17 mouse cellular contexts compared by ENCODE assay signal in genomic region chr12:57547890-57548289, GRCm38 (mm10). TPM values are rescaled to one million over a fixed set of nuclear protein-coding genes. Genes with fewer than 3 reads are reported as not detected.
DNase-seq lines count a peak whose midpoint lies in the region; ATAC-seq lines count a peak whose summit lies in the region.
"Had no signal": no experiment of that assay in that cellular context is flagged by ENCODE, and none has a peak within 500 bp of the region (broad histone marks: within the 10 kb centered on the region; RNA-seq: fewer than 3 reads in every experiment).

No protein-coding gene starts in this region.

- no peaks in the 10 kb centered on the region for H3K9me3 ChIP-seq in lung, embryonic 15.5 days
- no peaks in the 10 kb centered on the region for H3K9me3 ChIP-seq in midbrain, embryonic 14.5 days (ENCODE audit: control insufficient read depth, low read length)
- H3K9me3 ChIP-seq: limb, embryonic 12.5 days; liver, embryonic 13.5 days had no signal

- 0 out of 2 replicates have a peak overlapping the region, but pooled peaks have one; percentile 8 for H3K9ac ChIP-seq in lung, embryonic 15.5 days
- H3K9ac ChIP-seq in midbrain, embryonic 14.5 days (replicated peaks; ENCODE audit: low read length) = no peak overlapping the region
- H3K9ac ChIP-seq: limb, embryonic 12.5 days; liver, embryonic 13.5 days had no signal

- WGBS in lung, embryonic 15.5 days = 3% methylated on average over 9 of the region's 9 CpGs
- WGBS in midbrain, embryonic 14.5 days = 2% methylated on average over 9 of the region's 9 CpGs

- peak overlapping the region; percentile 90 for H3K4me2 ChIP-seq in lung, embryonic 15.5 days
- peak overlapping the region; percentile 8; the same call in 1 of the 2 replicates for H3K4me2 ChIP-seq in midbrain, embryonic 14.5 days (ENCODE audit: low read length)
- H3K4me2 ChIP-seq: limb, embryonic 12.5 days; liver, embryonic 13.5 days had no signal

- peak; percentile 38 for DNase-seq in embryo, embryonic 10 days (ENCODE audit: low spot score)
- no peak for DNase-seq in embryo, embryonic 9.5 days (ENCODE audit: extremely low spot score)
- no peak for DNase-seq in lung, postnatal 4 days
- peak; percentile 21 for DNase-seq in A20 (ENCODE audit: low read depth, low spot score)
- no peak for DNase-seq in midbrain, embryonic 14.5 days
- no peak for DNase-seq in right cerebral cortex, postnatal 25 days
- DNase-seq in frontal cortex, postnatal 36 days (ENCODE audit: low spot score in 2 of 2) = no peak
- DNase-seq: cerebellum, adult 9-11 months; gastrocnemius, adult 2 months; liver, embryonic 13.5 days; thymus, postnatal 36 days had no signal

- H3K4me3 ChIP-seq in lung, embryonic 15.5 days = peak overlapping the region; percentile 58
- H3K4me3 ChIP-seq in midbrain, embryonic 14.5 days (replicated peaks; ENCODE audit: low read depth, low read length) = no peak overlapping the region
- H3K4me3 ChIP-seq: gastrocnemius, adult 2 months; layer of hippocampus, adult 2 months; limb, embryonic 12.5 days; liver, embryonic 13.5 days had no signal

- H3K27me3 ChIP-seq in lung, embryonic 15.5 days = peaks cover 97% of the 10 kb centered on the region
- H3K27me3 ChIP-seq in midbrain, embryonic 14.5 days (ENCODE audit: control insufficient read depth, insufficient read depth, low read length) = peaks cover 97% of the 10 kb centered on the region

- ATAC-seq in lung, embryonic 15.5 days (ENCODE audit: borderline replicate concordance, extremely low read depth, low FRiP score, low TSS enrichment) = no peak
- no peak for ATAC-seq in midbrain, embryonic 14.5 days (ENCODE audit: low FRiP score, low TSS enrichment)
- ATAC-seq: forebrain, embryonic 16.5 days had no signal

- peaks cover 12% of the 10 kb centered on the region for H3K4me1 ChIP-seq in lung, embryonic 15.5 days
- 0 out of 2 replicates have a peak, but pooled peaks cover 10% of the 10 kb centered on the region for H3K4me1 ChIP-seq in midbrain, embryonic 14.5 days (ENCODE audit: control insufficient read depth, insufficient read depth, low read length)

- H3K27ac ChIP-seq in lung, embryonic 15.5 days = peak overlapping the region; percentile 95
- H3K27ac ChIP-seq in midbrain, embryonic 14.5 days (replicated peaks; ENCODE audit: low read depth, low read length) = no peak overlapping the region
- H3K27ac ChIP-seq: gastrocnemius, adult 2 months; layer of hippocampus, adult 2 months; limb, embryonic 12.5 days; liver, embryonic 13.5 days; macrophage had no signal

- no peaks in the 10 kb centered on the region for H3K36me3 ChIP-seq in lung, embryonic 15.5 days
- H3K36me3 ChIP-seq in midbrain, embryonic 14.5 days (ENCODE audit: control insufficient read depth, insufficient read depth, low read length) = no peaks in the 10 kb centered on the region
- H3K36me3 ChIP-seq: limb, embryonic 12.5 days; liver, embryonic 13.5 days had no signal

RNA-seq across cellular contexts. Expression of gene Foxa1, which starts 1.2 kb away (rescaled TPM):
- polyA plus RNA-seq in lung, embryonic 15.5 days (2015; fragmentation: Nextera tagmentation; extraction: Ambion mirVana) = 14.8 and 18.0 TPM in 2 replicates
- 2.4 and 3.1 TPM in 2 replicates for polyA plus RNA-seq in midbrain, embryonic 14.5 days (2014; fragmentation: Nextera tagmentation; extraction: Ambion mirVana)
- polyA plus RNA-seq: limb, embryonic 12.5 days; macrophage; spleen, adult 2 months had no signal

RNA-seq across cellular contexts. Expression of gene Ttc6, which starts 16.0 kb away (rescaled TPM):
- 5.9 and 7.4 TPM in 2 replicates for polyA plus RNA-seq in lung, embryonic 15.5 days (2015; fragmentation: Nextera tagmentation; extraction: Ambion mirVana)
- 1.4 and 1.6 TPM in 2 replicates for polyA plus RNA-seq in midbrain, embryonic 14.5 days (2014; fragmentation: Nextera tagmentation; extraction: Ambion mirVana)
- polyA plus RNA-seq: macrophage had no signal

Comparison
In these comparisons a context has a peak if more than half of its experiments do, and no peak if none do; other contexts are left out.
1. DNase-seq: peak in embryo, embryonic 10 days (single experiment) and A20 (single experiment); none in embryo, embryonic 9.5 days (single experiment), lung, postnatal 4 days (0 of 2), midbrain, embryonic 14.5 days (single experiment), right cerebral cortex, postnatal 25 days (single experiment) and frontal cortex, postnatal 36 days (0 of 2).